Mouse (Mus musculus) thymus, adult 2 months (tissue): ENCODE measurements at regions not wholly inside any gene's neighbourhood (a gene's known extent, or its start where the extent isn't known, plus 50 kb on each side); places are given as distances from the start of the nearest gene placed in this dataset.

ENCODE experiments used
- CTCF ChIP-seq: fragments of 200-500 bp; IDR thresholded peaks from 2 replicates; pipeline ENCODE4 v1.5.1; 2012; ENCODE audit warnings: mild to moderate bottlenecking, control low read depth, low read length, moderate library complexity, borderline replicate concordance; ENCODE audit not compliant: control insufficient read depth, poor library complexity, insufficient read depth; ENCODE audit errors: extremely low read depth
- POLR2A ChIP-seq: fragments of 200-500 bp; IDR thresholded peaks from 2 replicates; pipeline ENCODE4 v1.6.1; 2012; ENCODE audit warnings: mild to moderate bottlenecking, low read length, control low read depth, moderate library complexity; ENCODE audit not compliant: control insufficient read depth, poor library complexity, insufficient read depth; ENCODE audit errors: extremely low read depth

- TF ChIP-seq CTCF: no peak
- no peak for TF ChIP-seq POLR2A
Observed at GRCm38 (mm10) chr1:138909654-138910053, 53.0 kb upstream of the 2310009B15Rik start.
